Mouse (Mus musculus) erythroblast, embryonic 14.5 days (primary cell): ENCODE measurements around the gene Gm10563. TPM values are rescaled to one million over a fixed set of nuclear protein-coding genes. Genes with fewer than 3 reads are reported as not detected.

ENCODE experiments used
- H3K27me3 ChIP-seq: 2 replicates; pipeline ENCODE4 v1.6.1; 2012; ENCODE audit warnings: inconsistent platforms; ENCODE audit not compliant: control insufficient read depth
- H3K36me3 ChIP-seq: 2 replicates; pipeline ENCODE4 v1.6.1; 2012; ENCODE audit warnings: mild to moderate bottlenecking, inconsistent platforms; ENCODE audit not compliant: control insufficient read depth
- H3K4me1 ChIP-seq: 2 replicates; pipeline ENCODE4 v1.6.1; 2012; ENCODE audit warnings: inconsistent platforms; ENCODE audit not compliant: control insufficient read depth
- H3K4me3 ChIP-seq: replicated peaks from 2 replicates; pipeline ENCODE3; 2012; ENCODE audit warnings: moderate library complexity, mild to moderate bottlenecking, inconsistent platforms
- H3K9me3 ChIP-seq: 2 replicates; pipeline ENCODE4 v1.6.1; 2012; ENCODE audit warnings: low read length, inconsistent platforms, mixed read lengths; ENCODE audit not compliant: control insufficient read depth
- GATA1 ChIP-seq: IDR thresholded peaks from 2 replicates; pipeline ENCODE4 v1.6.1; 2012; ENCODE audit warnings: low read length, inconsistent platforms, mixed read lengths
- TAL1 ChIP-seq: IDR thresholded peaks from 3 replicates; pipeline ENCODE4 v1.6.1; 2012; ENCODE audit warnings: low read length, inconsistent platforms, mixed read lengths
- polyA plus RNA-seq: library from polyadenylated mRNA; stranded (reverse); fragments of >175 nt; gene quantifications from 2 replicates; pipeline ENCODE4 v1.2.3, GENCODE M21; 2012

The Gm10563 gene
- polyA plus RNA-seq, 1 experiment, result not detected

DNA sequence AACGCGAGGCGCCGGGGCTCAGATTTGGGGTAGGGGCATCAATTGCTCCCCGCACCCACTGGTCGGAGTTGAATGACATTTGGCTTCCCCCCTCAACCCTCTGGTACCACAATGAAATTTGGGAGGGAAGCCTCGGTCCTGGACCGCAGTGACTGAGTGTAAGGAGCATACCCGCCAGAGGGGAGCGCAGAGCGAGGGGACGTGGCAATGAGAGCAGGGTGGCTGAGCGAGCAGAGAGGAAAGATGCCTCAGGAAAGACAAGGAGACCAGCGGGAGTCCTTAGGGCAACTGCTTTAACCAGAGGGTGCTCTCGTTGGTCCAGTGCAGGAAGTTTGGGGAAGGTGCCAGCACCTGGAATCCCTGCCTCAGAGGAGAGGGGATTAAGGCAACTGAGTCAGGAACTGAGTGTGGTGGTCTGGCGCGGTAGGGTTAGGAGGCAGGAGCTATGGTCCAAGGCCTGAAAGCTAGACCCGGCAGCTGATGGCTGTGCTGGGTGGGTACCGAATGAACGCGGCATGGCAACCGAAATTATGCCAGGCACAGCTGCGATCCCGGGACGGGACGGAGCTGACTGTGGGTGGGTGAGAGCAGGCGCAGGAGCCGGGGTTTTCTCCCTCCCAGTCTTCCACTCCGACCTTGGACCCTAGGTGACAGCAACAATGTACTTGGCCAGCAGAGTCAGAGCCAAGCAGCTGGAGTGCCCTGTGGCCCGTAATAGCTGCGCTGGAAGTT is 8.4 kb upstream of the Gm10563 start:
- Histone ChIP-seq H3K27me3 (peaks cover 57% of the 10 kb centered on the region), H3K36me3 (peaks cover 33% of the 10 kb centered on the region), H3K4me1 (peaks cover 19% of the 10 kb centered on the region), H3K4me3 (no peak overlapping the region), H3K9me3 (peaks cover 11% of the 10 kb centered on the region)
- TF ChIP-seq TAL1 (no peak), GATA1 (no peak)

DNA sequence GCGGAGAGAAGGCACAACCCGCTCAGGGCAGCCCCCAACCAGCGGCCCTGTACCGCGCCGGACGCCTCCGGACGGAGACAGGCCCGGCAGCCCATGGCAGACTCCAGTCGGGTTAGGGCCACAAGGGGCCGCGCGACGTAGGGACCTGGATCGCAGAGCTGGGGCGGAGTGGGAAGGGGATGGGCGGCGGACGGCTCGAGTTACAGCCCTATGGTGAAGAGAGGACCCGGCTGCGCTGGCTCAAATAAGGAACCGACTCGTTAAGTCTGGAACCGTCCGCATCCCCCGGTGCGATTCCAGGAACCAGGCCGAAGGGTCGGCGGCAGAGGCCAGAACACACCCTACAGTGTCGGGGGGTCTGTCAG is 7.9 kb upstream of the Gm10563 start, which contains the start of gene Mmp23:
Mmp23 (minus strand) TSS at position 299 of the 365 bp plus-strand sequence.
- Histone ChIP-seq H3K36me3 (peaks cover 39% of the 10 kb centered on the region), H3K4me3 (no peak within 1 kb of the TSS), H3K9me3 (peaks cover 11% of the 10 kb centered on the region), H3K27me3 (peaks cover 57% of the 10 kb centered on the region), H3K4me1 (peaks cover 19% of the 10 kb centered on the region)
- no peak for TF ChIP-seq TAL1
- no peak for TF ChIP-seq GATA1

DNA sequence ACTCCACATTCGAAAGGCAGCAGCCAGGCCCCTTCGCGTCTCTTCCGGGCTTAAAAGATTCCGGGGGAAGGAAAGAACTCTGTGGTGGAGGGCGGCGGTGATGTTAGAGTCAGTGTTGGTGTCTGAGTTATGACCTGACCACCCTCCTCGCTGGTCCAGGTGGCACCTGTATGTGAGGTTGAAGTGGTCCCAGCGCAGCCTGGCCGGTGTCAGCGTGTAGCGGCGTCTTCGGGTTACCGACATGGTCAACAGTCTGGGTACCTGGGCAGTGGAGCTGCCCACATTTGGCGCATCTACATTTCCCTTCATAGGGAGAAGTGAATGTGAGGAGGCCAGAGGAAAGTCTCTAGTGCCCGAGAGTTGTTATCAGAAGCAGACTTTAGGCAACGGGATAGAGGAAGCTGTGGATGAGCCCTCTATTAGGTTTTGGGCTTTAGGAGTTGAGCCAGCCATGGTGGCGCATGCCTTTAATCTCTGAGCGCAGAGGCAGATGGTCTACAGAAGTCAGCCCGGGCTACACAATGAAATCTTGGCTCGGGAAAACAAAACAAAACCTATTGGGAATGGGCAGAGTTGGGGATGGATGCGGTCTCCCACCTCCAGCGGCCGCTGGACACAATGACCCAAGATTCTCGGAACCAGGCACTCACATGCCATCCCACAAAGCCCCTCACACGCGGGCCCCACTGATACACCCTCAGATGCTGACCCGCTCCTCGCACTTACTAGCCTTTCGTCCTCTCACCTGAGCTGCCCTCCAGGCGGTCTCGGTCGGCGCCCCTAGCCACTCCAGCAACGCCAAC is 7.3 kb upstream of the Gm10563 start:
- H3K4me3 ChIP-seq, result no peak overlapping the region
- peaks cover 19% of the 10 kb centered on the region for H3K4me1 ChIP-seq
- peaks cover 45% of the 10 kb centered on the region for H3K36me3 ChIP-seq
- peaks cover 57% of the 10 kb centered on the region for H3K27me3 ChIP-seq
- no peak for TF ChIP-seq TAL1
- peaks cover 11% of the 10 kb centered on the region for H3K9me3 ChIP-seq

DNA sequence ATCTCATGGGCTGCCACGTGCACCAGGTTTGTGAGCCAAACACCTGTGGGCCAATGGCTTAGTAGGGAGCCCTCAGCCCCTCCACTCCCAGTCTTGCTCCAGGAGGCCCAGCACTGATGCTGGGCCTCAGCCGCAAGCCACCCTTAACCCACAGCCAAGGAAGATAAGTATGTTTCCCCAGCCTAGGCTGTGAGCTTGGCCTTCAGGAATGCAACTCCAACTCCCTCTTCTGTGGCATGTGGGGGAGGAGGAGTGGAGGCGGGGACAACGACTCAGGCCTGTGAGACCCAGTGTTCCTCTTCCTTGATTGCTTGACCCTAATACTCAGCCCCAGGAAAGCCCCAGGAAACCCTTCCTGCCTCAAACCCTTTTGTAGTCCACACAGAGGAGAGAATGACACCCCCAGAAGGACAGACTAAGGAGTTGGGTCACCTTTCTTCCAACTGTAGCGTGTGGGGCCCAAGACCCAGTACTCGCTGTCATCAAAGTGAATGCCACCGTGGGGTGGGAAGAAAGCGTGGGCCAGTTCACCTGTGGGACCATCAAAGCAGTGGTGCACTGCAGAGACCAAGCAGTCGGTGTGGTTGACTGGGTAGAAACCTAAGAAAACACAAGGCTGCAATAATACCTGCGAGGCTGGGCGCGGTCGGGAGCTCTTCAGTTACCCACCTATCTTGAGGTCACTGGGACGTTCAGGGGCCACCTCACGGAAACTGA is 6.5 kb upstream of the Gm10563 start:
- peaks cover 19% of the 10 kb centered on the region for H3K4me1 ChIP-seq

DNA sequence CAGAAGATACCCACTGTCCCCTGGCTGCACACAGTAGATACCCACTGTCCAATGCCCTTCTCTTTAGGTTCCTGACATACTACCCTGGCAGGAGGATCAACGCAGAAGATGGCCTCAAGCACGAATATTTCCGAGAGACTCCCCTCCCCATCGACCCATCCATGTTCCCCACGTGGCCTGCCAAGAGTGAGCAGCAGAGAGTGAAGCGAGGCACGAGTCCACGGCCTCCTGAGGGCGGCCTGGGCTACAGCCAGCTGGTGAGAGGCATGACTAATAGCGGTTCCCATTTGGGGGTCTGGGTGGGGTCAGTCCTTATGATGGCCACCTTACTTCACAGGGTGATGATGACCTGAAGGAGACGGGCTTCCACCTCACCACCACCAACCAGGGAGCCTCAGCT is 4.1 kb upstream of the Gm10563 start:
- no peak overlapping the region for H3K4me3 ChIP-seq
- peaks cover 9% of the 10 kb centered on the region for H3K4me1 ChIP-seq
- H3K9me3 ChIP-seq, result peaks cover 11% of the 10 kb centered on the region; the same call in 1 of the 2 replicates
- H3K27me3 ChIP-seq, result peaks cover 33% of the 10 kb centered on the region
- TF ChIP-seq TAL1 (no peak), GATA1 (no peak)
- peaks cover 66% of the 10 kb centered on the region for H3K36me3 ChIP-seq

More for the DNA sequence above, 6.5 kb upstream of the Gm10563 start:
- Histone ChIP-seq H3K36me3 (peaks cover 50% of the 10 kb centered on the region), H3K9me3 (peaks cover 11% of the 10 kb centered on the region), H3K27me3 (peaks cover 55% of the 10 kb centered on the region), H3K4me3 (no peak overlapping the region)
- no peak for TF ChIP-seq GATA1
- no peak for TF ChIP-seq TAL1

DNA sequence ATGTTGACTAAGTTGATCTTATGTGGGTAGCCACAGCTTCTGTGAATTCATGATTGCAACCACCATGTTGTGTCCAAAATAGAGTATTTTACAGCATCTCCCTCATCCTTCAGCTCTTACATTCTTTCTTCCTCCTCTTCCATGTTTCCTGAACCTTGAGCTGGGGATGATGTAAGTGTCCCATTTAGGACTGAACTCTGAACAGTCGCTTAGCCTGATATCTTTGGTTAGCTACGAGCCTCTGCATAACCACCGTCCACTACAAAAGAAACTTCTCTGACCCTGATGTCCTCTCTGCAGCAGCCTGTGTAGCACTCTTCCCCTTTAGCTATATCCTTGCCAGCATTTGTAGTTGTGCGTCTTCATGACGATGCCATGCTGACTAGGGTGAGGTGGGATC is 513 bp upstream of the Gm10563 start:
- peaks cover 89% of the 10 kb centered on the region for H3K36me3 ChIP-seq
- no peak overlapping the region for H3K4me3 ChIP-seq
- H3K9me3 ChIP-seq, result no peaks in the 10 kb centered on the region
- H3K4me1 ChIP-seq, result no peaks in the 10 kb centered on the region
- no peaks in the 10 kb centered on the region for H3K27me3 ChIP-seq
- TF ChIP-seq GATA1 (no peak), TAL1 (no peak)

DNA sequence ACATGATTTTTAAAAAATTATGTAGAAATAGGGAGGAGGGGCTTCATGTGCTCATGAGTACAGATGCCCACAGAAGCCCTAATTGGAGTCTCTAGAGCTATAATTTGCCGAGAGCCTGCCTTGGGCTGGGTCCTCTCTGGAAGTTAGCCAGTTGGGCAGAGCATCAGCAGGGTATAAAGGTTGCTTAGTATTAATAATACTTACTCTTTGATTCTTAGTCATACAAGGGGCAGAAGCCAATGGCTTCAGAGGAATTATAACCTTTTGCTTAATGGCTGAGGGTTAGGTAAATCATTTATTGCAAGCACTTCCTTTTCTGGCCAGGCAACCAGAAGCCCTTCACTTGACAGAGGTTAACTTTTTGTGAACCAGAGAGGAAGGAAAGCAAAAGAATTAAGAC is 1.7 kb downstream of the Gm10563 start:
- no peak for TF ChIP-seq GATA1
- TF ChIP-seq TAL1, result no peak
- no peaks in the 10 kb centered on the region for H3K27me3 ChIP-seq
- H3K4me1 ChIP-seq, result no peaks in the 10 kb centered on the region
- peaks cover 87% of the 10 kb centered on the region for H3K36me3 ChIP-seq
- no peak overlapping the region for H3K4me3 ChIP-seq
- no peaks in the 10 kb centered on the region for H3K9me3 ChIP-seq

DNA sequence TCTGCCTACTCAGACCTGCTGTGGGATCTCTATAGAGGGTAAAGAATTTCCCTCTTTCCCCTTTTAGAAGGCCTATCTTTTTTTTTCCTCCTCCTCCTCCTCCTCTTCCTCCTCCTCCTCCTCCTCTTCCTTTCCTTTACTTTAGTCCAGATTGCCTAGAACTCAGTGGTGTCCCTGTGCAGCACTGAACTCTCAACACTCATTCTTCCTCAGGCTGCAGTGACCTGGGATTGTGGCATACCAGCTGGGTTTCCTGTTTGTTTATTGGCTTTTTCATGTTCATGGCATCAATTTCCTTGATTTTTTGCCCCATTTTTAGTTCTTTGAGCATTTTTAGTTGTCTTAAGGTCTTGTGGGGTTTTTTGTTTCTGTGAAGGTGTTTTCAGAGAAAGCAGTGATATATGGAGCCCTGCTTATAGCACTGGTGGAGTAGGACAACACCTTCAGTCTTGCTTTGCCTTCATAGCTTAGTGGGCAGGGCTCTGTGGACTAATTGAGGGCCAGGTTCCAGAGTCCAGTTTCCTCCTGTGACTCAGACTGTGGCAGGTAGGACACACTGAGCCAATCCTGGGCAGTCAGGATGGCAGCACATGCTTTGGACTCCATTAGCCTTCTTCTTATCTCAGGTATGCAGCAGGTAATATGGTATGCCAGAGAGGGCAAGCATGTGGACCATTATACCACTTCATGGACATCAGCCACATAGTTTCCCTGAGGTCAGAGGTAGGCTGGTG is 9.3 kb downstream of the Gm10563 start:
- H3K9me3 ChIP-seq, result no peaks in the 10 kb centered on the region
- TF ChIP-seq GATA1, result no peak
- TF ChIP-seq TAL1, result no peak
- H3K36me3 ChIP-seq, result peaks cover 94% of the 10 kb centered on the region
- no peaks in the 10 kb centered on the region for H3K4me1 ChIP-seq
- H3K4me3 ChIP-seq, result no peak overlapping the region
- H3K27me3 ChIP-seq, result no peaks in the 10 kb centered on the region
